Mouse (Mus musculus): ENCODE measurements around the gene Mapkapk2. TPM values are rescaled to one million over a fixed set of nuclear protein-coding genes. Genes with fewer than 3 reads are reported as not detected.

The Mapkapk2 gene
- polyA plus RNA-seq, 1 experiment from 2014 or later: 18.3 TPM

DNA sequence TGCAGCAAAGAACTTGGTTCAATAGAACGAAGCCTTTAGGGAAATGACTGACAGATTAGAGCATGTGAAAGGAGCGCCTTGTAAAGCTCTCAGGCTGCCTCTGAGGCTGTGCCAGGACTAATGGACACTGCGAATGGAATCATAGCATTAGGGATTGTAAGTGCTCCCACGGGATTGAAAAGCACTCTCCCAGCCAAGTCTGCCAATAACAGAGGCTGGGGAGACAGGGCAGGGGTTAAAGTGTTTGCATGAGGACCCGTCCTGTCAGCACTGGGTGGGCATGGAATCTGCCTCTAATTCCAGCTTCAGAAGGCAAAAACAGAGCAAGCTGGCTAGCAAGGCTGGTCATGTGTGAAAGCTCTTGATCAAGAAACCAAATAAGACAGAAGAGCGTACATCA, 36.6 kb upstream of the Mapkapk2 start:
- WGBS (ENCODE audit: insufficient replicate concordance): 87% methylated on average over 6 of the region's 6 CpGs
- H3K9ac ChIP-seq (replicated peaks): peak overlapping the region; percentile 18; the same call in 1 of the 2 replicates
- no peak for ATAC-seq
- peaks cover 9% of the 10 kb centered on the region for H3K4me1 ChIP-seq (ENCODE audit: insufficient read depth)
- no peak for TF ChIP-seq EP300 (IDR thresholded peaks at IDR 0.05; ENCODE audit: low read depth)
- TF ChIP-seq CTCF (IDR thresholded peaks at IDR 0.05; ENCODE audit: low read depth): no peak
- peaks cover 24% of the 10 kb centered on the region for H3K36me3 ChIP-seq (replicated peaks; ENCODE audit: insufficient read depth, low read length)
- H3K9me3 ChIP-seq (ENCODE audit: low read length): no peaks in the 10 kb centered on the region
- H3K27ac ChIP-seq (ENCODE audit: low read depth): no peak overlapping the region
- H3K27me3 ChIP-seq (ENCODE audit: insufficient read depth, low read length): no peaks in the 10 kb centered on the region
- DNase-seq: no peak
- peak overlapping the region; percentile 97 for H3K4me2 ChIP-seq (ENCODE audit: low read depth, low read length)
- peak overlapping the region; percentile 81 for H3K4me3 ChIP-seq (ENCODE audit: low read depth, low read length)

DNA sequence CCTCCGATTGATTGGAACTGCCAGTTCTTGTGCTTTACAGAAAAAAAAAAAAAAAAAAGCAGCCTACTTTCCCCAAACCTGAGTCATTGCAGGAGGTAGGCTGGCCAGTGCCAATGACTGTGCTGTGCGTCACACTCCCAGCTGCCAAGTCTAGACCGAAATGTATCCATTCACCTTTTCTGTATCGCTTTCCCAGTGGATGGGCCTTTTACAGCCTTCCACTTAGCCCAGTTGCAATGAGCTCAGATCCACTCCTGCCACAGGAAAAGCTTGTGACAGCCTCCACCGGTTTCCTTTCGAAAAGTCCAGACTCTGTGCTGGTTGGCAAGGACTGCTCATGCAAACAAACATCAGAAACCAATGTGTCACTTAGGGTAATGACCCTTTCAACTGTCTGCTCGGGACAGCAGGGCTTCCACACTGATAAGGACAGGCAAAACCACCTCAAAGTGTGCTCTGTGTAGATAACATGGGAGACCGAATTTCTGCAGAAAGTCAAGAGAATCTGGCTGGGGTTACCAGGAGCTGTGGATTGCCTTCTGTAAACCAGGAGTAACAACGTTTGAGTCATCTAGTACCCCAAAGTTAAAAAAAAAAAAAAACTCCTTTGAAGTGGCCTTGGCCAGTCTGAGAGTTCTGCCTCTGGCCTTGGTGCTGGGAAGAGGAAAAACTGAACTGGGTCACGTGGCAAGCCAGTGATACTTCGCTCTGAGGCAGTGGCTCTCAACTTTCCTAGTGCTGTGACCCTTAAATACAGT, 28.5 kb upstream of the Mapkapk2 start:
- Histone ChIP-seq H3K36me3 (replicated peaks; ENCODE audit: insufficient read depth, low read length) (peaks cover 35% of the 10 kb centered on the region), H3K9me3 (ENCODE audit: low read length) (no peaks in the 10 kb centered on the region), H3K4me1 (ENCODE audit: insufficient read depth) (peaks cover 19% of the 10 kb centered on the region), H3K4me3 (ENCODE audit: low read depth, low read length) (peak overlapping the region; percentile 17), H3K27ac (ENCODE audit: low read depth) (peak overlapping the region; percentile 96), H3K4me2 (ENCODE audit: low read depth, low read length) (peak overlapping the region; percentile 63), H3K27me3 (ENCODE audit: insufficient read depth, low read length) (no peaks in the 10 kb centered on the region), H3K9ac (replicated peaks) (peak overlapping the region; percentile 31)
- peak; percentile 68 for DNase-seq
- TF ChIP-seq EP300 (IDR thresholded peaks at IDR 0.05; ENCODE audit: low read depth) (peak; percentile 98), CTCF (IDR thresholded peaks at IDR 0.05; ENCODE audit: low read depth) (no peak)
- 25% methylated on average over 11 of the region's 11 CpGs for WGBS (ENCODE audit: insufficient replicate concordance)
- peak; percentile 98 for ATAC-seq

DNA sequence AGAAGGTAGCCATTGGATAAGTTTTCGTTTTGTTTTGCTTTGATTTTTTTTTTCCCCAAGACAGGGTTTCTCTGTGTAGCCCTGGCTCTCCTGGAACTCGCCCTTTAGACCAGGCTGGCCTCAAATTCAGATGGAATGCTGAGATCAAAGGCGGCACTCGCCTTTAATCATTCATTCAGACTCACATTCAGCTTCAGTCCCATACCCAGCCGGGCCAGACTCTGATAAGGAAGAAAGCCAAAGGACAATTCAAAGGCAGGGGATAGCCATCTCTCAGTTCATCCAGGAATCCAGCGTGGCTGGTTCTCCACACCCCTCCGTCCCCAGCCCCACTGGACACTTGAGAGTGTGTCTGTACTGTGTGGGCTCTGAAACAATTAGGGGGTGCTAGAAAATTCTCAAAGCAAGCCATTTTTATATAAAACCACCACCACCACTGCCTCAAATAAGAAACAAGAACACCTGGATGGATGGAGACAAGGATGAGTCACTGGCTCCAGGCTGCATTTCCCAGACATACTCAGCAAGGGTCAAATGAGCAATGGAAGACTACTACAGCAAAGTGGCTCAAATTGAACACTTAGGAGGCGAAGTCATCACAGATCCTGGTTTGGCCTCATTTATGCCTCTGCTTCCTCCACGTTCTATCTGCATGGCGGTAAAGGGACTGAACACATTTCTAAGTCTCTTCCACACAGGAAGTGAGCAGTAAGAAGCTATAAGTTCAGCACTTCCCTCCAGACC, 26.1 kb upstream of the Mapkapk2 start:
- Histone ChIP-seq H3K9ac (replicated peaks) (no peak overlapping the region), H3K4me1 (ENCODE audit: insufficient read depth) (peaks cover 19% of the 10 kb centered on the region), H3K9me3 (ENCODE audit: low read length) (no peaks in the 10 kb centered on the region), H3K4me2 (ENCODE audit: low read depth, low read length) (no peak overlapping the region), H3K27me3 (ENCODE audit: insufficient read depth, low read length) (no peaks in the 10 kb centered on the region), H3K36me3 (replicated peaks; ENCODE audit: insufficient read depth, low read length) (peaks cover 15% of the 10 kb centered on the region), H3K4me3 (ENCODE audit: low read depth, low read length) (no peak overlapping the region), H3K27ac (ENCODE audit: low read depth) (no peak overlapping the region)
- ATAC-seq (no peak), DNase-seq (no peak)
- 52% methylated on average over 10 of the region's 10 CpGs for WGBS (ENCODE audit: insufficient replicate concordance)
- TF ChIP-seq CTCF (IDR thresholded peaks at IDR 0.05; ENCODE audit: low read depth): no peak
- no peak for TF ChIP-seq EP300 (IDR thresholded peaks at IDR 0.05; ENCODE audit: low read depth)

DNA sequence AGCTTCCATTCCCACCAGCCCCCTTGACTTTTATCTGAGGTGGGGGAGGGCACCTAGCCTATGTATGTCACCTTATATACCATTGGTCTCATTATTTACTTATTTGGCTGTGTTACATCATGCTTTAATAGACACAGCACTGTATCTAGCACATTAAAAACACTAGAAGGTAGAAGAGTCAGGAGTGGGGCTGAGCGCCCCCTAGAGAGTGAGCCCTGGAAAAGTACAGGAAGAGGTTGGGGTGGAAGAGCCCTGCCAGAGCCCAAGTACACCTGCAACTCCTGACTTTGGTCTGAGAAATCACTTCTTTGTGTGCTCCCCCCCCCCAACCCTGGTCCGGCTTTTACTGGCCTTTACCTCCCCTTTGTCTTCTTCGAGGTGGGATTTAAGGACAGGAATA, 24.4 kb upstream of the Mapkapk2 start:
- Histone ChIP-seq H3K27ac (ENCODE audit: low read depth) (no peak overlapping the region), H3K9me3 (ENCODE audit: low read length) (no peaks in the 10 kb centered on the region), H3K27me3 (ENCODE audit: insufficient read depth, low read length) (no peaks in the 10 kb centered on the region), H3K4me2 (ENCODE audit: low read depth, low read length) (no peak overlapping the region), H3K4me3 (ENCODE audit: low read depth, low read length) (no peak overlapping the region), H3K36me3 (replicated peaks; ENCODE audit: insufficient read depth, low read length) (no peaks in the 10 kb centered on the region), H3K4me1 (ENCODE audit: insufficient read depth) (peaks cover 17% of the 10 kb centered on the region), H3K9ac (replicated peaks) (no peak overlapping the region)
- TF ChIP-seq CTCF (IDR thresholded peaks at IDR 0.05; ENCODE audit: low read depth) (peak; percentile 69), EP300 (IDR thresholded peaks at IDR 0.05; ENCODE audit: low read depth) (no peak)
- ATAC-seq (no peak), DNase-seq (peak; percentile 51)
- 37% methylated on average over 3 of the region's 3 CpGs for WGBS (ENCODE audit: insufficient replicate concordance)

DNA sequence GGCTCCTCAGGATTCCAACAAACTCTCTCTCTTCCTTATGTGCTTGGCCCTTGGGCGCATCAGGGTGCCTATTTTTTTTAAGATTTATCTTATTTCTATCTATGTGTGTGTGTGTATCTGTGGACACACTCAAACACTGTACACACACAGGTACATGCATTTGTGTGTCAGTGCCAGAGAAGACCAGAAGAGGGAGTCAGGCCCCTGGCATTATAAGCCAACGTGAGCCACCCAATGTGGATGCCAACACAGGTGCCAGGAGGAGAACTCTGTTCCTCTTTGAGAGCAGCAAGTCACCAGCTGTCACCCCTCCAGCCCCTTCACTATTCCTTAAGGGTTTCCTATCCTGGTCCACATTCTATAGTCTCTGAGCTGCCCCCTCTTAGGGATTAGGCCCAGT, 21.4 kb upstream of the Mapkapk2 start:
- no peaks in the 10 kb centered on the region for H3K36me3 ChIP-seq (replicated peaks; ENCODE audit: insufficient read depth, low read length)
- no peak overlapping the region for H3K4me2 ChIP-seq (ENCODE audit: low read depth, low read length)
- H3K4me3 ChIP-seq (ENCODE audit: low read depth, low read length): no peak overlapping the region
- ATAC-seq: peak; percentile 63
- no peak overlapping the region for H3K27ac ChIP-seq (ENCODE audit: low read depth)
- 0 out of 2 replicates have a peak, but pooled peaks cover 4% of the 10 kb centered on the region for H3K27me3 ChIP-seq (ENCODE audit: insufficient read depth, low read length)
- H3K9ac ChIP-seq (replicated peaks): no peak overlapping the region
- TF ChIP-seq EP300 (IDR thresholded peaks at IDR 0.05; ENCODE audit: low read depth): no peak
- TF ChIP-seq CTCF (IDR thresholded peaks at IDR 0.05; ENCODE audit: low read depth): peak; percentile 89
- no peaks in the 10 kb centered on the region for H3K9me3 ChIP-seq (ENCODE audit: low read length)
- no peaks in the 10 kb centered on the region for H3K4me1 ChIP-seq (ENCODE audit: insufficient read depth)
- DNase-seq: peak; percentile 66
- 41% methylated on average over 2 of the region's 2 CpGs for WGBS (ENCODE audit: insufficient replicate concordance)

DNA sequence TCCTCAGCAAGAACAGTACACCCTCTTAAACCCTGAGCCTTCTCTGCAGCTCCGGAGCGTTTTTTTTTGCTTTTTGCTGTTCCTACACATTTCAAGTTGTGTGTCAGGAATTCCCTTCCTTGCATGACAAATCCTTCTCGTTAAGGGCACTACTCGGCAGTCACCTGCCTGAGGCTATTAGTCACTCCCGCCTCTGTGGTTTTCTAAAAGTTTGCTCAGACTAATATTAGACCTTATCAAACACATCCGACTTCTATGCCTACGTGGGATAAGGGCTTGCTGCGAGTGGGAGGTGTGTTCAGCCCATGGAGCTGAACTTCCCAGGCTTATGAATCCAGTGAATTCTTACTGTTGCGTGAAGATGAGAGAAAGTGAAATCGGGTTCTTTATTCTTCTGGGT, 20.9 kb upstream of the Mapkapk2 start:
- DNase-seq: no peak
- Histone ChIP-seq H3K9ac (replicated peaks) (no peak overlapping the region), H3K36me3 (replicated peaks; ENCODE audit: insufficient read depth, low read length) (no peaks in the 10 kb centered on the region), H3K4me1 (ENCODE audit: insufficient read depth) (no peaks in the 10 kb centered on the region), H3K27me3 (ENCODE audit: insufficient read depth, low read length) (0 out of 2 replicates have a peak, but pooled peaks cover 4% of the 10 kb centered on the region), H3K27ac (ENCODE audit: low read depth) (no peak overlapping the region), H3K4me2 (ENCODE audit: low read depth, low read length) (no peak overlapping the region), H3K4me3 (ENCODE audit: low read depth, low read length) (no peak overlapping the region), H3K9me3 (ENCODE audit: low read length) (no peaks in the 10 kb centered on the region)
- TF ChIP-seq CTCF (IDR thresholded peaks at IDR 0.05; ENCODE audit: low read depth) (no peak), EP300 (IDR thresholded peaks at IDR 0.05; ENCODE audit: low read depth) (no peak)
- ATAC-seq: no peak
- WGBS (ENCODE audit: insufficient replicate concordance): 51% methylated on average over 10 of the region's 10 CpGs

All from liver, postnatal 0 days (tissue).